Mouse (Mus musculus): ENCODE measurements at regions not wholly inside any gene's neighbourhood (a gene's known extent, or its start where the extent isn't known, plus 50 kb on each side); places are given as distances from the start of the nearest gene placed in this dataset.

GRCm38 (mm10) chr4:69197577-69197976 lies 243.4 kb upstream of the Brinp1 start:
- TF ChIP-seq CTCF (conservative IDR thresholded peaks at IDR 0.05; ENCODE audit: insufficient read depth, insufficient read length, low read depth, low read length) (no peak), POLR2A (IDR thresholded peaks at IDR 0.05; ENCODE audit: low read depth, low read length) (no peak)
- H3K36me3 ChIP-seq (ENCODE audit: control insufficient read depth, insufficient read depth, low read length): no peaks in the 10 kb centered on the region
- no peak overlapping the region for H3K4me3 ChIP-seq (ENCODE audit: insufficient read depth, low read depth, low read length)
- DNase-seq: no peak
- 85% methylated on average over 1 of the region's 1 CpGs for WGBS
- no peak overlapping the region for H3K27ac ChIP-seq (ENCODE audit: insufficient read depth, low read depth, low read length)
- H3K27me3 ChIP-seq (replicated peaks; ENCODE audit: control insufficient read depth, insufficient read depth, low read length): no peaks in the 10 kb centered on the region
- no peaks in the 10 kb centered on the region for H3K4me1 ChIP-seq (ENCODE audit: control insufficient read depth, insufficient read depth, low read length)

DNA sequence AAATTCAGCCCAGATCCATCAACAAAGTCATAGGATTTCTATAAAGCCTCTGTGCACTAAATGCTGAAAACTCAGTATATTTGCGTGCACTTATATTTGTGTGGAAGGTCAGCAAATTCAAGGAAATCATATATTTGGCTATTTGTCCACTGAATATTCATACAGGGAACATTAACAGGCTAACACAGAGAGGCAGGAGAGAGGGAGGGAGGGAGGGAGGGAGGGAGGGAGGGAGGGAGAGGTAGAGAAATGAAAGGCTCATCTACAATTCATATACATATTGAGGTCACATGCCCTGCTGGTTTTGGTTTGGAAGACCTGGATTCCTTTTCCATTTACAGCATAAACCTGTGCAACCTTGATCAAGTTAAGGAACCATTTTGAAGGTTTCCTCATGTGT lies 241.9 kb upstream of the Brinp1 start:
- no peak overlapping the region for H3K4me3 ChIP-seq (ENCODE audit: insufficient read depth, low read depth, low read length)
- no peaks in the 10 kb centered on the region for H3K36me3 ChIP-seq (ENCODE audit: control insufficient read depth, insufficient read depth, low read length)
- DNase-seq: no peak
- no peak overlapping the region for H3K27ac ChIP-seq (ENCODE audit: insufficient read depth, low read depth, low read length)
- no peaks in the 10 kb centered on the region for H3K27me3 ChIP-seq (replicated peaks; ENCODE audit: control insufficient read depth, insufficient read depth, low read length)
- H3K4me1 ChIP-seq (ENCODE audit: control insufficient read depth, insufficient read depth, low read length): no peaks in the 10 kb centered on the region
- TF ChIP-seq POLR2A (IDR thresholded peaks at IDR 0.05; ENCODE audit: low read depth, low read length) (no peak), CTCF (conservative IDR thresholded peaks at IDR 0.05; ENCODE audit: insufficient read depth, insufficient read length, low read depth, low read length) (no peak)
- WGBS: 77% methylated on average over 1 of the region's 1 CpGs

DNA sequence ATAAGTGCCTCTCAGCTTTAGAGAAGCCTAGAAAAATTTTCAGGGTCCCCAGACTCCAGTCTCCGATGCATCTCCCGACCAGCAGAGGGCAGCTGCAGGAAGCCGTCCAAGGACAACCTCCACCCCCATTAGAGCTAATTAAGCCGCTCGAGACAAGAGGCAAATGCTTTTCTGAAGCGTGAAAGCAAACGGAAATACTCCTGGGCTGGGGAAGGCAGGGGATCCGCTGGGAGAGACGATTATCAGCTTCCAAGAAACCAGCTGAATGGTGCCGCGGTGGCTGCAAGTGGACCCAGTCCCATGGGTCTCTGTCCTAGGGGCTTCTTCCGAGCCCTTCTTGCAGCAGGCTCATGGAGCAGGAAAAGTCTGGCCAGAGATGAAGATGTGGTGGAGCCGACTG lies 241.4 kb upstream of the Brinp1 start:
- WGBS: 1% methylated on average over 13 of the region's 13 CpGs

More for the DNA sequence above, 241.4 kb upstream of the Brinp1 start:
- TF ChIP-seq CTCF (conservative IDR thresholded peaks at IDR 0.05; ENCODE audit: insufficient read depth, insufficient read length, low read depth, low read length): peak; percentile 51; the same call in 1 of the 2 replicates
- no peak for TF ChIP-seq POLR2A (IDR thresholded peaks at IDR 0.05; ENCODE audit: low read depth, low read length)
- H3K27ac ChIP-seq (ENCODE audit: insufficient read depth, low read depth, low read length): no peak overlapping the region
- peak; percentile 40 for DNase-seq
- H3K4me3 ChIP-seq (ENCODE audit: insufficient read depth, low read depth, low read length): no peak overlapping the region
- no peaks in the 10 kb centered on the region for H3K36me3 ChIP-seq (ENCODE audit: control insufficient read depth, insufficient read depth, low read length)
- H3K4me1 ChIP-seq (ENCODE audit: control insufficient read depth, insufficient read depth, low read length): no peaks in the 10 kb centered on the region
- H3K27me3 ChIP-seq (replicated peaks; ENCODE audit: control insufficient read depth, insufficient read depth, low read length): no peaks in the 10 kb centered on the region

All from kidney, adult 2 months (tissue).